Mouse (Mus musculus): ENCODE data around the gene Slc28a1. TPM values are rescaled to one million over a fixed set of nuclear protein-coding genes. Genes with fewer than 3 reads are reported as not detected.
"Not testable (repeated sequence)": the region's sequence is repeated elsewhere in the genome, so short reads cannot be mapped to it uniquely, and the experiment has no call there.

The Slc28a1 gene
- polyA plus RNA-seq, 1 experiment from 2014 or later = not detected

DNA sequence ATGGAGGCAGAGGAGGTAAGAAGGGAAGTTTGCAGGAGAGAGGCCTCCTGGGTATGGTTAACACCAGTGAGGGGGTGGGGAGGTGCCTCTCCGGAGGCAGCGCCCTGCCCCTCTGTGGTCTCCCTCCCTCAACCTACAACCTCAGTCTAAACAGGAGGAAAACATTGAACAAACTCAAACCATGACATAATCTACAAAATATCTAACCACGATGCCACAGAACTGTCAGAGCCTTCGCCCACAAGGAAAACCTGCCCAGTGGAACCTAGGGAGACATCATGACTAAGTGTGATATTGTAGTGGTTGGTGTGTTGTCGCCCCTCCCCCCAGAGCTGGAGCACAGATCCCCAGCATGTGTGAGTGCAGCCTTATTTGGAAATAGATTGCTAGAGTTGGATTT, 64.9 kb downstream of the Slc28a1 start:
- DNase-seq (no peak), ATAC-seq (ENCODE audit: insufficient read depth) (no peak)
- Histone ChIP-seq H3K4me2 (no peak overlapping the region), H3K9me3 (ENCODE audit: low read depth, low read length) (no peaks in the 10 kb centered on the region), H3K36me3 (ENCODE audit: insufficient read depth) (no peaks in the 10 kb centered on the region), H3K9ac (no peak overlapping the region), H3K4me3 (ENCODE audit: low read depth, low read length) (no peak overlapping the region), H3K4me1 (ENCODE audit: insufficient read depth) (no peaks in the 10 kb centered on the region), H3K27me3 (ENCODE audit: insufficient read depth, low read length) (no peaks in the 10 kb centered on the region), H3K27ac (ENCODE audit: low read depth) (no peak overlapping the region)
- TF ChIP-seq CTCF (IDR thresholded peaks at IDR 0.05; ENCODE audit: low read depth) = no peak
- WGBS = 61% methylated on average over 5 of the region's 5 CpGs

DNA sequence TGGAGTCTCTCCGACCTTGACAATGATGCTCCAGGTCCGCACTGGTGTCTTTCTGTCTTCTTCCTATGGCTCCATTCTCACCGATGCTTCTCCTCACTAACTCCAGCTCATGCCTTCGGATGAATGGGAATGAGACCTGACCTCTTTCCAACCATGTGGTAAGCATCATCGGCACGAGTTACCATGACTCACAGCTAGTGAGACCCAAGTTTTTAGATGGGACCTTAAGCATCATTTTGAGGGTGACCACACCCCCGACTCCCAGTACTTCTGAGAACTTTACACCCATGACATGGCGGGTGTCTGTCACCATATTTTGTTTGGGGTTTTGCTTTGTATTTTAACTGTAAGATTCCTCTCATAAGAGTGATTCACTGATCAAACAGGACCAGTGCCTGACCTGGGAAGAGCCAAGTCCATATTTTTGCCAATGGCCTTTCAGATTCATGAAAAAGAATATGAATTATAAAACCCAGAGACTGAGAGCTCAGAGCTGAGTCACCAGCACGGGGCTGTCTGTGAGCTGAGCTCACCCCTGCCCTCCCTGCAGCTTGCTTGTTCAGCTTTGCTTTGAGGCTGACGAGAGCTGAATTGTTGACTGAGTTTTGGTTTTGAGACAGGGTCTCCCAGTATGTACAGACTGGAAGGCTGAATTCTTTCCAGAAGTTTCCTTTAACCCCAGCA, 68.0 kb downstream of the Slc28a1 start:
- Histone ChIP-seq H3K9me3 (ENCODE audit: low read depth, low read length) (no peaks in the 10 kb centered on the region), H3K4me3 (ENCODE audit: low read depth, low read length) (no peak overlapping the region), H3K27me3 (ENCODE audit: insufficient read depth, low read length) (no peaks in the 10 kb centered on the region), H3K4me2 (no peak overlapping the region), H3K4me1 (ENCODE audit: insufficient read depth) (no peaks in the 10 kb centered on the region), H3K9ac (no peak overlapping the region), H3K27ac (ENCODE audit: low read depth) (no peak overlapping the region), H3K36me3 (ENCODE audit: insufficient read depth) (no peaks in the 10 kb centered on the region)
- 73% methylated on average over 10 of the region's 10 CpGs for WGBS
- TF ChIP-seq CTCF (IDR thresholded peaks at IDR 0.05; ENCODE audit: low read depth) = no peak
- DNase-seq (no peak), ATAC-seq (ENCODE audit: insufficient read depth) (no peak)

DNA sequence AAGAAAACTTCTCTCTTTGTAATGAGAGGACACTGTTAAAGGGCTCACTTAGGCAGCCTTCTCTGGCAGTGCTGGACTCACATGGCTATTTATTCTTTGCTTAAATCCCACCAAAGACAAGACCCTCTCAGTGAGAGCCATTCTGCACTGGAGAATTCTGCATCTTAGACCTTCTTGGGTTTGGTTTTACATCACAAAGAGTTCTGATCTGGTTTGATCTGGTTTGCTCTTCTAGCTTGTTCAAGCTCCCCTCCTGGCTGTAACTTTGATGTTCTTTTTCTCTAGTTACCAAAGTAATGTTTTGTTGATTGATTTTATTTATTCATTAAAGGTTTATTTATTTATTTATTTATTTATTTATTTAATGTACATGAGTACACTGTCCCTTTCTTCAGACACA, 68.6 kb downstream of the Slc28a1 start:
- no peaks in the 10 kb centered on the region for H3K27me3 ChIP-seq (ENCODE audit: insufficient read depth, low read length)
- H3K9ac ChIP-seq = no peak overlapping the region
- no peak overlapping the region for H3K27ac ChIP-seq (ENCODE audit: low read depth)
- H3K4me2 ChIP-seq = no peak overlapping the region
- H3K9me3 ChIP-seq (ENCODE audit: low read depth, low read length) = no peaks in the 10 kb centered on the region
- H3K4me3 ChIP-seq (ENCODE audit: low read depth, low read length) = no peak overlapping the region
- no peaks in the 10 kb centered on the region for H3K4me1 ChIP-seq (ENCODE audit: insufficient read depth)
- ATAC-seq (ENCODE audit: insufficient read depth) (no peak), DNase-seq (no peak)
- H3K36me3 ChIP-seq (ENCODE audit: insufficient read depth) = no peaks in the 10 kb centered on the region
- TF ChIP-seq CTCF (IDR thresholded peaks at IDR 0.05; ENCODE audit: low read depth) = no peak

DNA sequence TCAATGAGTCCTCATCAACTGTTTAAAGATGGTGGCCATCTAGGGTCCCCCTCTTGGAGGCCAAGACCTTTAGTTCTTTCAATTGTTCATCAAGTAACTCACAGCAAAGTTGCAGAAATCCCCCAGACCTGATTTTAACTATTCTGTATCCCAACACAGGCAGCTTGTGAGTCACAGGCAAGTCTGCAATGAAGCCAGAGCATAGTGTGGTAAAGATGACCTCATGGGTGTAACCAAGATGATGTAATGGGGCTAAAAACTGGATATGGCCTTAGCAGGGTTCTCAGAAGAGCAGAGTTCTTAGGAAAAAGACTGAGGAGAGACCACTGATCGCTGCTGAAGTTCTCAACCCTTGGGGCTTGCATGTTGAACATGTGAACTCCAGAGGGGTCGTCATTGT, 69.5 kb downstream of the Slc28a1 start:
- H3K4me3 ChIP-seq (ENCODE audit: low read depth, low read length) = no peak overlapping the region
- no peaks in the 10 kb centered on the region for H3K36me3 ChIP-seq (ENCODE audit: insufficient read depth)
- no peaks in the 10 kb centered on the region for H3K27me3 ChIP-seq (ENCODE audit: insufficient read depth, low read length)
- H3K9ac ChIP-seq = no peak overlapping the region
- no peaks in the 10 kb centered on the region for H3K9me3 ChIP-seq (ENCODE audit: low read depth, low read length)
- H3K4me2 ChIP-seq = no peak overlapping the region
- no peaks in the 10 kb centered on the region for H3K4me1 ChIP-seq (ENCODE audit: insufficient read depth)
- ATAC-seq (ENCODE audit: insufficient read depth) (no peak), DNase-seq (no peak)
- WGBS = 75% methylated on average over 2 of the region's 2 CpGs
- TF ChIP-seq CTCF (IDR thresholded peaks at IDR 0.05; ENCODE audit: low read depth) = no peak
- H3K27ac ChIP-seq (ENCODE audit: low read depth) = no peak overlapping the region

DNA sequence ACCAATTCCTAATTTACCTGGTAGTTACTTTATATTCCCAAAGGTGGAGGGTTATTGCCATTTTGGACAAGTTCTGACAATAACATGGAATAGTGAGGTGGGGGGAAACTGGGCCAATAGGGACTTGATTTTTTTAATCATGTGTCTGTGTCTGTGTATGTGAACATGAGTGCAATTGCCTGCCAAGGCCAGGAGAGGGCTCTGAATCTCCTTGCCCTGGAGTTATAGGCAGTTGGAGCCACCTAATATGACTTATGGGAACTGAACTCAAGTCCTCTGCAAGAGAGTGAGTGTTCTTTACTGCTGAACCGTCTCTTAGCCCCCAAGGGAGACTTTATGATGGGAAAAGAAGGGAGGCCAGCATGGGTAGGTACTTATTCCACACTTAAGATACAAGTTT, 70.1 kb downstream of the Slc28a1 start:
- H3K4me2 ChIP-seq = no peak overlapping the region
- TF ChIP-seq CTCF (IDR thresholded peaks at IDR 0.05; ENCODE audit: low read depth) = no peak
- no peak for ATAC-seq (ENCODE audit: insufficient read depth)
- H3K9me3 ChIP-seq (ENCODE audit: low read depth, low read length) = no peaks in the 10 kb centered on the region
- H3K27me3 ChIP-seq (ENCODE audit: insufficient read depth, low read length) = no peaks in the 10 kb centered on the region
- no peak for DNase-seq
- H3K27ac ChIP-seq (ENCODE audit: low read depth) = no peak overlapping the region
- no peak overlapping the region for H3K4me3 ChIP-seq (ENCODE audit: low read depth, low read length)
- 86% methylated on average over 1 of the region's 1 CpGs for WGBS
- H3K4me1 ChIP-seq (ENCODE audit: insufficient read depth) = no peaks in the 10 kb centered on the region
- no peak overlapping the region for H3K9ac ChIP-seq
- no peaks in the 10 kb centered on the region for H3K36me3 ChIP-seq (ENCODE audit: insufficient read depth)

DNA sequence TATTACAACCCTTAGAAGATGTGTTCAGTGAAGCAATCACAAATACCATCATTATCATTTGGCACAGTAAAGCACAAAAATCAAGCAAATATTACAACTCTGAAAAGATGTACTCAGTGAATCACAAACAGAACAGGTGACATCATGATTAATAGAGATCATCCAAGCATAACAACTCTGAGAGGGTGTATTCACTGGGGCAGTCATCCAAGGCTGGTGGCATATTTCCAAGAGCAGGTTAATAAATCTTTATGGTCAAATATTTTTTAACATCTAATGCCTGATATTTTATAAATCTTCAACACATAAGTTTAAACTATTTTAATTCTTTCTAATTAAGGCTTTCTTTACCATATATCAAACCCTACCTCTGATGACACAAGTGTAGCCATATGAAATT, 71.4 kb downstream of the Slc28a1 start:
- not testable (repeated sequence) for H3K4me3 ChIP-seq (ENCODE audit: low read depth, low read length); DNase-seq; H3K27ac ChIP-seq (ENCODE audit: low read depth); H3K4me1 ChIP-seq (ENCODE audit: insufficient read depth); H3K9me3 ChIP-seq (ENCODE audit: low read depth, low read length); H3K9ac ChIP-seq; ATAC-seq (ENCODE audit: insufficient read depth); H3K4me2 ChIP-seq; H3K36me3 ChIP-seq (ENCODE audit: insufficient read depth); H3K27me3 ChIP-seq (ENCODE audit: insufficient read depth, low read length)

DNA sequence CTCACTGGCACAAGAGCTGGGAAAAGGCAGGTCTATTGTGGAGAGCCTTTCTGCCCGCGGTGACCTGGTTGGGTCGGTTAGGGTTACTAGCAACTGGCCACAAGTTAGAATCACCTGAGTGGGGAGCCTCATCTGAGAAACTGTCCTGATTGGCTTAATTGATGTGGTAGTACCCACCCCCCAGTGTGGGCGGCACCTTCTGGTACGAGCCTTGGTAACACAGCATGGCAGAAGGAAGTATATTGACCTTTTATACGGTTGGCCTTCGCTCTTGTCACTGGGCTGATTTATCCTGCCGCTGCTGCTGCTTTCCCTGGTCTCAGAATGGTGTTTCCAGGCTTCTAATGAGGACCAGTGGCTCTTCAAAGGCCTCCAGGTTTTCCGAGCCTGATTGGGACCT, 74.6 kb downstream of the Slc28a1 start:
- Histone ChIP-seq H3K36me3 (ENCODE audit: insufficient read depth) (no peaks in the 10 kb centered on the region), H3K4me1 (ENCODE audit: insufficient read depth) (no peaks in the 10 kb centered on the region), H3K4me2 (no peak overlapping the region), H3K4me3 (ENCODE audit: low read depth, low read length) (no peak overlapping the region), H3K27me3 (ENCODE audit: insufficient read depth, low read length) (no peaks in the 10 kb centered on the region), H3K27ac (ENCODE audit: low read depth) (no peak overlapping the region), H3K9ac (no peak overlapping the region), H3K9me3 (ENCODE audit: low read depth, low read length) (no peaks in the 10 kb centered on the region)
- no peak for ATAC-seq (ENCODE audit: insufficient read depth)
- 69% methylated on average over 9 of the region's 9 CpGs for WGBS
- no peak for TF ChIP-seq CTCF (IDR thresholded peaks at IDR 0.05; ENCODE audit: low read depth)
- DNase-seq = no peak

DNA sequence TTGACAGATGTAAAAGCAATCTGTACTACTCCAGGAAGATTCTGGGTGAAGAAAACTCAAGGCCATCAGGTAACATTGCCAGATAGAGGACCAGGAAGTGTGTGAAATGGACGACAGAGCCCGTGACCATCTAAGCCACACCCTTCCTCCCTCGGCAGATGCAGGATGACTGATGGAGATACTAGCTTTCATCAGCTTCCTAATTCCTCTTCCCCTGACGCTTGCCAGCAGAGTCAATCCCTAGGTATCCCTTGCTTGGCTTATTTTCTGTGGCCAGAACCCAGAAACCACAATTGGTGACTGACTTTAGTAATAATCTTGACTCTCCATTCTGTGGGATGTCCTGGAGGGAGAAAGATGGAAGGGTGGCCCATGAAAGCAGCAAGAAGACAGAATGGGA, 80.9 kb downstream of the Slc28a1 start:
- Histone ChIP-seq H3K4me3 (ENCODE audit: low read depth, low read length) (no peak overlapping the region), H3K9me3 (ENCODE audit: low read depth, low read length) (no peaks in the 10 kb centered on the region), H3K27ac (ENCODE audit: low read depth) (no peak overlapping the region), H3K27me3 (ENCODE audit: insufficient read depth, low read length) (no peaks in the 10 kb centered on the region), H3K4me1 (ENCODE audit: insufficient read depth) (peaks cover 18% of the 10 kb centered on the region), H3K9ac (no peak overlapping the region), H3K4me2 (no peak overlapping the region), H3K36me3 (ENCODE audit: insufficient read depth) (no peaks in the 10 kb centered on the region)
- no peak for ATAC-seq (ENCODE audit: insufficient read depth)
- no peak for DNase-seq
- no peak for TF ChIP-seq CTCF (IDR thresholded peaks at IDR 0.05; ENCODE audit: low read depth)
- 45% methylated on average over 4 of the region's 4 CpGs for WGBS
